Comparison of ENCODE assay signal across 13 mouse cellular contexts in genomic region chr16:33660125-33660524, GRCm38 (mm10). TPM values are rescaled to one million over a fixed set of nuclear protein-coding genes. Genes with fewer than 3 reads are reported as not detected.
DNase-seq lines count a peak whose midpoint lies in the region; ATAC-seq and TF ChIP-seq lines count a peak whose summit lies in the region.
"Had no signal": no experiment of that assay in that cellular context is flagged by ENCODE, and none has a peak within 500 bp of the region (broad histone marks: within the 10 kb centered on the region; RNA-seq: fewer than 3 reads in every experiment).

No protein-coding gene starts in this region.

- peaks cover 11% of the 10 kb centered on the region for H3K4me1 ChIP-seq in heart, embryonic 13.5 days
- H3K4me1 ChIP-seq in cerebellum, adult 2 months (ENCODE audit: control insufficient read depth, insufficient read depth, low read length) = peaks cover 9% of the 10 kb centered on the region
- H3K4me1 ChIP-seq in intestine, embryonic 16.5 days (ENCODE audit: control insufficient read depth, insufficient read depth, low read length) = no peaks in the 10 kb centered on the region
- H3K4me1 ChIP-seq: liver, embryonic 15.5 days; neural tube, embryonic 15.5 days had no signal

- DNase-seq in 3T3-L1 (ENCODE audit: low read depth, low spot score) (peak; percentile 89), adipocyte (ENCODE audit: low spot score) (peak; percentile 53)
- peak; percentile 63 to 70 for DNase-seq in kidney, postnatal 4 days
- DNase-seq in cerebellum, adult 2 months = no peak
- no peak for DNase-seq in cerebellum, adult 11-12 months
- DNase-seq: forebrain, postnatal 0 days; layer of hippocampus, adult 9-11 months had no signal

- no peak overlapping the region; the same call in 1 of the 2 replicates for H3K9ac ChIP-seq in heart, embryonic 13.5 days
- H3K9ac ChIP-seq in intestine, embryonic 16.5 days (ENCODE audit: low read depth, low read length) = no peak overlapping the region
- H3K9ac ChIP-seq: forebrain, postnatal 0 days; liver, embryonic 15.5 days; neural tube, embryonic 15.5 days; stomach, embryonic 15.5 days had no signal

- no peaks in the 10 kb centered on the region for H3K36me3 ChIP-seq in heart, embryonic 13.5 days
- H3K36me3 ChIP-seq in intestine, embryonic 16.5 days (ENCODE audit: control insufficient read depth, insufficient read depth, low read length) = no peaks in the 10 kb centered on the region
- H3K36me3 ChIP-seq: liver, embryonic 15.5 days; neural tube, embryonic 15.5 days; stomach, embryonic 15.5 days had no signal

- no peaks in the 10 kb centered on the region for H3K27me3 ChIP-seq in heart, embryonic 13.5 days (replicated peaks)
- no peaks in the 10 kb centered on the region for H3K27me3 ChIP-seq in cerebellum, adult 2 months (ENCODE audit: control insufficient read depth, insufficient read depth, low read length)
- no peaks in the 10 kb centered on the region for H3K27me3 ChIP-seq in intestine, embryonic 16.5 days (replicated peaks; ENCODE audit: control insufficient read depth, insufficient read depth, low read length)
- H3K27me3 ChIP-seq: liver, embryonic 15.5 days; neural tube, embryonic 15.5 days; stomach, embryonic 15.5 days had no signal

- whole genome bisulfite sequencing in heart, embryonic 13.5 days = 37% methylated on average over 5 of the region's 5 CpGs
- 54% methylated on average over 5 of the region's 5 CpGs for WGBS in cerebellum, adult 2 months
- 57% methylated on average over 5 of the region's 5 CpGs for WGBS in intestine, embryonic 16.5 days

- H3K4me2 ChIP-seq in heart, embryonic 13.5 days = no peak overlapping the region
- H3K4me2 ChIP-seq in intestine, embryonic 16.5 days (ENCODE audit: low read depth, low read length) = no peak overlapping the region
- H3K4me2 ChIP-seq: liver, embryonic 15.5 days; neural tube, embryonic 15.5 days; stomach, embryonic 15.5 days had no signal

- no peak for ATAC-seq in heart, embryonic 13.5 days (ENCODE audit: extremely low read depth, insufficient number of reproducible peaks, low FRiP score, low TSS enrichment)
- no peak for ATAC-seq in CD4-positive, CD25-positive, alpha-beta regulatory T cell, adult 4 months
- ATAC-seq in intestine, embryonic 16.5 days = no peak
- ATAC-seq: forebrain, postnatal 0 days had no signal

- no peaks in the 10 kb centered on the region for H3K9me3 ChIP-seq in heart, embryonic 13.5 days
- H3K9me3 ChIP-seq in intestine, embryonic 16.5 days (ENCODE audit: control insufficient read depth, low read length) = no peaks in the 10 kb centered on the region
- H3K9me3 ChIP-seq: liver, embryonic 15.5 days; neural tube, embryonic 15.5 days; stomach, embryonic 15.5 days had no signal

- peak overlapping the region; percentile 54 for H3K27ac ChIP-seq in heart, embryonic 13.5 days (replicated peaks)
- H3K27ac ChIP-seq in cerebellum, adult 2 months (ENCODE audit: insufficient read depth, low read length) = no peak overlapping the region
- no peak overlapping the region for H3K27ac ChIP-seq in intestine, embryonic 16.5 days (ENCODE audit: low read length)
- H3K27ac ChIP-seq: liver, embryonic 15.5 days; neural tube, embryonic 15.5 days; stomach, embryonic 15.5 days had no signal

- no peak for TF ChIP-seq CTCF in cerebellum, adult 2 months (IDR thresholded peaks at IDR 0.05; ENCODE audit: borderline replicate concordance, insufficient read depth, low read depth, low read length)

- H3K4me3 ChIP-seq in heart, embryonic 13.5 days = no peak overlapping the region
- no peak overlapping the region for H3K4me3 ChIP-seq in cerebellum, adult 2 months (replicated peaks; ENCODE audit: insufficient read depth, low read depth, low read length)
- no peak overlapping the region for H3K4me3 ChIP-seq in intestine, embryonic 16.5 days (ENCODE audit: low read length)
- H3K4me3 ChIP-seq: liver, embryonic 15.5 days; neural tube, embryonic 15.5 days; stomach, embryonic 15.5 days had no signal

- no peak for TF ChIP-seq POLR2A in cerebellum, adult 2 months (IDR thresholded peaks at IDR 0.05; ENCODE audit: borderline replicate concordance, insufficient read depth, low read length)

RNA-seq across cellular contexts. Expression of gene Heg1, which starts 24.0 kb away (rescaled TPM):
- polyA plus RNA-seq in heart, embryonic 13.5 days (2015; fragmentation: Nextera tagmentation; extraction: Ambion mirVana) = 32.3 and 33.7 TPM in 2 replicates
- polyA plus RNA-seq in CD4-positive, CD25-positive, alpha-beta regulatory T cell, adult 4 months (2017; shearing (Covaris generic)) = 10 to 100 TPM; 21.1 to 31.1 TPM
- polyA plus RNA-seq in cerebellum, adult 2 months (2012; rRNA removed) = 21.9 and 24.4 TPM in 2 replicates
- polyA plus RNA-seq in intestine, embryonic 16.5 days (2015; fragmentation: Nextera tagmentation; extraction: Ambion mirVana) = 10.2 and 12.9 TPM in 2 replicates

Comparison
In these comparisons a context has a peak if more than half of its experiments do, and no peak if none do; other contexts are left out.
1. DNase-seq: peak in 3T3-L1 (single experiment), adipocyte (single experiment) and kidney, postnatal 4 days (2 of 2); none in cerebellum, adult 2 months (0 of 2) and cerebellum, adult 11-12 months (single experiment).